Mouse (Mus musculus) fibroblast of lung, adult 2 months (primary cell): ENCODE results near the gene Rbak.
"Not testable (repeated sequence)": the region's sequence is repeated elsewhere in the genome, so short reads cannot be mapped to it uniquely, and the experiment has no call there.

ENCODE experiments used
- DNase-seq: peaks from one replicate; pipeline ENCODE4 v3.0.0-alpha.2; 2011; ENCODE audit warnings: low read depth

Gene Rbak

GRCm38 (mm10) chr5:143180255-143181076, at the start of gene Rbak, which contains the start of gene Spdye4b:
Gene Rbak, minus strand, starts transcription at chr5:143180775.
Gene Spdye4b, plus strand, starts transcription at chr5:143181017.
- DNase-seq: peak; percentile 92

DNA sequence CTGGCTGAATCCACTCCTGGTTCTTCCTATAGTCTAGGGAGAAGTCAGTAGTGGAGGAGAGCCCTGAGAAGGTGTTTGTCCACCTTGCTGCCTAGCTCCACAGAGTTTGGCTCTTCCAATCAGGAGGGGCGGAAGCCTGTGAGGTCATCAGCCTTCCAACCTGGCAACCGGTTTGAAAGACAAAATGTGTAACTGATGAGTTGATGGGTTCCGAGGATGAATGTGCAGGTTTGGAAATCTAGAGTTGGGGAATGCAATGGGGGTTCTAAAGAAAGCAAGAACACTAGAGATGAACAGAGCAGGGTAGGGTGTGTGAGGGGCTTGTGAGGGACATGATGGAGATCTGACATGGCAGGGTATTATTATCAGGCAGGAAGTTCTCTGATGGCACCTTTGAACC, 46.2 kb upstream of the Rbak start, which contains the start of gene Spdye4a:
Gene Spdye4a (minus strand): TSS at position 101 of the 400 bp plus-strand sequence.
- DNase-seq: no peak

GRCm38 (mm10) chr5:143222287-143222686, 41.7 kb upstream of the Rbak start:
- no peak for DNase-seq

GRCm38 (mm10) chr5:143220996-143221395, 40.4 kb upstream of the Rbak start:
- DNase-seq: no peak

DNA sequence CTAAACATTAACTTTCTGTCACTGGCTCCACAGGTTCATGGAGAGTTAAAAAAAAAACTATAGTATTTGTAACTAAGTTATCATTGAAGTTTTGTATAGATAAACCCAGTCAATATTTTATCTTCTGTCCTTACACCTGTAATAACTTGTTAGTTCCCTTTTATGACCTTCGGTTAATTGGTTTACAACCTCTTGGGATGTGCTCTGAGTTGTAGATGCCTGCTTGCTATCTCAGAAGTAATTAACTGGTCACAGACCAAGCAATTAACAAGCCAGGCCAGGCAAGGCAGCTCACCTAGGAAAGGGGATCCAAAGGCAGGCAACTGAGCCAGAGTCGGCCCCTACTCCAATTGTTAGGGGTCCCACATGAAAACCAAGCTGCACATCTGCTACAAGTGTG, 33.3 kb upstream of the Rbak start:
- DNase-seq: no peak

DNA sequence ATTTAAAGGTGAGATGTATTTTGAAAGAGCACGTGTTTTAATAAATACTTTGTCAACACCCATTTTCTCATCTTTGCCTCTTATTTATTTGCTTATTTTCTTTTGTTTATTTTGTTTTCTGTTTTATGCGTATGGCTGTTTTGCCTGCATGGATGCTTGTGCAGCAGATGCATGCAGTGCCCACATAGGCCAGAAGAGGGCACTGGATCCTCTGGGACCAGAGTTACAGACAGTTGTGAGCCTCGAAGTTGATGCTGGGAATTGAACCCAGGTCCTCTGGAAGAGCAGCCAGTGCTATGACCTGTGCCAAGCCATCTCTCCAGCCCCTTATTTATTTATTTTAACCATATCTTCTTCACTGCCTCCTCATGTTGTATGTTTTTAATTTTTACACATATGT, 24.4 kb upstream of the Rbak start:
- no peak for DNase-seq

- DNase-seq: no peak
These were observed 15.9 kb upstream of the Rbak start for GRCm38 (mm10) chr5:143196506-143196905.

DNA sequence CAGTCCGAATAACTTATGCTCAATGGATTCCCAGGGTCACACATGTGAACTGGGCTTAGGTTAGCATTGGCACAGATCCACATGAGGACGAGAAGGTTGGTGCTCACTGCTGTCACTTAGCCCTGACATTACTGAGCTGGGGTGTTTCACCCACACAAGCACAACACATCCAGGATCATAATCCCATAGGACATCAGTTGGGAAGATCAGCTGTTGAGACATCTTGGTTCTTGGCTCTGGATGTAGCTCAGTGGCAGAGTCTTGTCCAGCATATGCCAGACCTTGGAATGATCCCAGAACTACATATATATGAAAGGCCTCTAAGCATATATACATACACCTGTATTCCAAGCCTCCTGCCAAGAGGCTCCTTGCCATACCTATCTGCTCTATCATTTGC, 14.6 kb upstream of the Rbak start:
- DNase-seq: no peak

GRCm38 (mm10) chr5:143194747-143195146, 14.2 kb upstream of the Rbak start:
- not testable (repeated sequence) for DNase-seq

DNA sequence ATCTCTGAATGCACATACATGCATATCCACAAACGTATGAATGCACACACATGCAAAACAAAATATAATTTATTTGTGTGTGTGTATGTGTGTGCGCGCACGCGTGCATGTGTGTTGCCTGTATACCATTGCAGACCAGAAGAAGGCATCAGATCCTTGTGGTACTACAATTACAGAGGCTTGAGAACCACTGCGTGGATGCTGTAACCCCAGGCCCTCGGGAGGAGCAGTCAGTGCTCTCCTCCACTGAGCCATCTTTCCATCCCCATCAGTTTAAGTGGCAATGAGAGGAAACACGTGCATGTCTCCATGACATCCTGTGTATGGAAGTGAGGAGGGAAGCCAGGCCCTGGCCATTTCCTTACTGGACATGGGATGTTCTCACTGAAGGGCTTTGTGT, 12.2 kb upstream of the Rbak start:
- DNase-seq: no peak

DNA sequence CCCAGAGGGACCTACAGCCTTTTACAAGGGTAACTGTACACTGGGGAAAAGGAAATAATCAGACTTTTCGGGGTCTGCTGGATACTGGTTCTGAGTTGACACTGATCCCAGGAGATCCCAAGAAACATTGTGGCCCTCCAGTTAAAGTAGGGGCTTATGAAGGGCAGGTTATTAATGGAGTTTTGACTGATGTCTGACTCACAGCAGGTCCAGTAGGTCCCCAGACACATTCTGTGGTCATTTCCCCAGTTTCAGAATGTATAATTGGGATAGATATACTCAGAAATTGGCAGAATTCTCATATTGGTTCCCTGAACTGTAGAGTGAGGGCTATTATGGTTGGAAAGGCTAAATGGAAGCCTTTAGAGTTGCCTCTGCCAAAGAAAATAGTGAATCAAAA, 7.4 kb upstream of the Rbak start:
- DNase-seq: not testable (repeated sequence)

DNA sequence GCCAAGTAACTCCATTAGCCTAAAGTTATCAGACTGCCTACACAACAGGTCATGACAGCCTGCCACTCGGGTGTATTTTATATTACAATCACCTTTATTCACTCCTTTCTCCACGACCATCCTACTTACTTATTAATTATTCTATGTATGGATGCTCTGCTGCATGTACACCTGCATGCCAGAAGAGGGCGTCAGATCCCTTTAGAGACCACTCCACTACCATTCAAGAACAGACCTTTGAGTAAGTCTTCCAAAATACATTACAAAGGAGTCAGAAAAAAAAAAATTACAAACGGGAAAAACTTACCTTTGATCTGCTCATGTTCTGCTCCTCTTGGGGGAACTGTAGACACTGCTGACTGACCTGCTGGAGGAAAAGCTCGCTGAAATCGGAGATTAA, 1.4 kb downstream of the Rbak start:
- peak; percentile 12 for DNase-seq

GRCm38 (mm10) chr5:143177541-143178200, 2.9 kb downstream of the Rbak start:
- no peak for DNase-seq

- no peak for DNase-seq
These were observed 4.6 kb downstream of the Rbak start for GRCm38 (mm10) chr5:143175970-143176369.

- DNase-seq: no peak
These were observed 15.0 kb downstream of the Rbak start for GRCm38 (mm10) chr5:143165508-143166070.

DNA sequence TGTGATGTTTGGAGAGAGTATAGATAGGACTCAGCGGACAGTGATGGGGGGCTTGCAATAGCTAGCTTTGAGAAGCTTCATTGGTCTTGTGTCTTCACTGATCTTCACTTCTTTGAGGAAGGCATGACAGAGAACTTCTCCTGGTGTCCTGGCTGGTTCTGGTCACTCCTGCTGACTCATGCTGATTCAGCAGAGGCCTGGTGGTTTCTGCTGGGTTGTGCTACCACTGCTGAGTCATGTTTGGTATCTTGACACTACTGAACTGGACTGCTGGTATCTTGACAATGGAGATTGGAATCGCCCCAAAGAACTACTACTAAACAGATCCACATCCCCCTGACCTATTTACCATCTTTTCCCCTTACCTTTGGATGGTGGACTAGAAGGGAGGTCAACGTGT, 25.0 kb downstream of the Rbak start:
- DNase-seq: no peak

- DNase-seq: no peak
These were observed 26.8 kb downstream of the Rbak start for GRCm38 (mm10) chr5:143153756-143154155.

- DNase-seq: no peak
These were observed 30.5 kb downstream of the Rbak start for GRCm38 (mm10) chr5:143150044-143150443.

DNA sequence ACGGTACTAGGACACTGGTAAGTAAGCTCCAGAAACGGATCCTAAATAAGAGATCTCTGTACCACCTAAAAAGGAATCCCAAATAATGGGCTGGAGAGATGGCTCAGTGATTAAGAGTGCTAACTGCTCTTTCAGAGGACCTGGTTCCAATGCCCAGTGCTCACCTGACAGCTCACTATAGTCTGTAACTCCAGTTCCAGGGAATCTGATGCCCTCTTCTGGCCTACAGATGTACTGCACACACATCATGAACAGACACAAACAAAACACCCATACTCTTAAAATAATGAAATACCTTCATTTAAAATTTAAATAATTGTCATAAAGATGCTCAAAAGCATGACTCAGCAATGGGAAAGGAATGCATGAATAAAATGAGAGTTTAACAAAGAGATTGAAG, 31.0 kb downstream of the Rbak start:
- no peak for DNase-seq

- DNase-seq: no peak
These were observed 31.9 kb downstream of the Rbak start for GRCm38 (mm10) chr5:143148661-143149060.

DNA sequence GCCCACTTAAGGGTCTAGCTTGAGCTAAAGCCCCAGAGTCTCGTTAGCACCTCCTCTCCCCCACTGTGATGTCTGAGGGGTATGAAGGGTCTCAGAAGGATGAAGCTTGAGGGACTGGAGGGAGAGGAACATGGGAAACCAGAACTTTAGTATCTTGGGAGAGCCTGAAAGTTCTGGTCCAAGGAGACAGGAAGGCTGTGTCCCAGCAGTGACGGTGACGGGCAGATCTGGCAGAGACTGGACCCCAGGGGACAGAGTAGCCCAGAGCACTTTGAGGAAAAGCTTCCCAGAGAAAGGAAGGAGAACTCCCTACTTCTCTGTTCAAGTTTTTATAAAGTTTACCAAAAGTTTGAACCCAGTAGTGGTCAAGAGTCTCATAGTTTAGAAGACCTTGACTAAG, 33.1 kb downstream of the Rbak start, which contains the start of gene Olfr718-ps1:
Gene Olfr718-ps1 (minus strand): TSS at position 101 of the 400 bp plus-strand sequence.
- no peak for DNase-seq

DNA sequence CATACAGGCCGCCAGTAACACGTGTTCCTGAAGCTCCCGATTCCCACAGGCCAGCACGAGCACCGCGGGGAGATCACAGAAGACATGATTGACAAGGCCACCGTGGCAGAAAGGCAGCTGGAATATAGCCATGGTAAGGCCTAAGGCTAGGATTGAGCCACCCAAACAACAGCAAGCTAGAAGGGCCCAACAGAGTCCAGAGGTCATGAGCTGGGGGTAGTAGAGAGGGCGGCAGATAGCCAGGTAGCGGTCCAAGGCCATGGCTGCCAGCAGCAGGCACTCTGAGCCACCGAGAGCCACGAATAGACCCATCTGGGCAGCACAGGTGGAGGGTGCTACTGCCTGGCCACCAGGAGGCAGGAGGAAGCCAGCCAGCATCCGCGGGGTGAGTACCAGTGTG, 43.0 kb downstream of the Rbak start:
- DNase-seq: no peak

DNA sequence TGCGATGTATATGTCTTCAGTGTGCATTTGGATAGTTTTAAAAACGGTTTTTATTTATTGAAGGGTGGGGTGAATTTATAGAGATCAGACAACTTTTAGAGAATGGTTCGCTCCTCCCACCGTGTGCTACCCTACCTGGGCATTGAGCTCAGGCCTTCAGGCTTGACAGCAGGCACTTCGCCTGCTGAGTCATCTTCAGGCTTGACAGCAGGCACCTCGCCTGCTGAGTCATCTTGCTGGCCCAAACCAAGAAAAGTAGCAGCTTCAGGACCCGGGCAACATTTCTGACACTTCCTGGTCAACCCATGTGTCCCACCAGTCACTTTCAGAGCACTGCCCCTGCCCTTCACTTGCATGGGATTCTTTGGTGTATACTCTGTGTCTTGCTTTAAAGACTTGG, 45.5 kb downstream of the Rbak start:
- no peak for DNase-seq
